Mouse (Mus musculus): ENCODE results near the gene Slc4a5.

DNA sequence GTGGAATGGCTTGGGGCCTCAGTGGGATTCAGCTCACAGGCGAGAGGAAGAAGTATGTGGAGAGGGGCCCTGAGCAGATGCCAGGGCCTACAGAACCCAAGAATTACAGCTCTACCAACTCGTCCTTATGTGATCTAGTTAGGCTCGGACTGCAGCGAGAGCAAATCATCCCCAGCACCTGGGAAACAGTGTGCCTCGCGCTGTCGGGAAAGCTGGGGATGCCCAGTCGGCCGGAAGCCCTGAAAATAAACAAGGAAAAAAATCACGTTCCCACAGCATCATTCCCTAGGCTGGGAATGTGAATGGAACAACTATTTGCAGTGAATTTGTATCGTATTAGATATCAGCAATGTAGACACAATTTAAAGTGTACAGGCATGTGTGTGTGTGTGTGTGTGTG, 13.3 kb upstream of the Slc4a5 start:
- TF ChIP-seq CTCF (IDR thresholded peaks at IDR 0.05; ENCODE audit: low read depth) (no peak), EP300 (IDR thresholded peaks at IDR 0.05; ENCODE audit: low read depth) (no peak)
